17 mouse cellular contexts compared by ENCODE assay signal in genomic region chr10:26780581-26780980, GRCm38 (mm10). TPM values are rescaled to one million over a fixed set of nuclear protein-coding genes. Genes with fewer than 3 reads are reported as not detected.
DNase-seq lines count a peak whose midpoint lies in the region; ATAC-seq lines count a peak whose summit lies in the region.
"Had no signal": no experiment of that assay in that cellular context is flagged by ENCODE, and none has a peak within 500 bp of the region (broad histone marks: within the 10 kb centered on the region; RNA-seq: fewer than 3 reads in every experiment).

No protein-coding gene starts in this region.

- ATAC-seq in kidney, embryonic 15.5 days (replicated peaks; ENCODE audit: low FRiP score) = no peak
- peak; percentile 57 for ATAC-seq in megakaryocyte, adult 5-6 weeks (ENCODE audit: poor library complexity, severe bottlenecking)
- no peak for ATAC-seq in midbrain, embryonic 14.5 days (ENCODE audit: low FRiP score, low TSS enrichment)
- ATAC-seq in inflammation-experienced regulatory T-cells, adult 6 months = no peak

- H3K4me2 ChIP-seq in kidney, embryonic 15.5 days = no peak overlapping the region
- H3K4me2 ChIP-seq in midbrain, embryonic 14.5 days (ENCODE audit: low read length) = no peak overlapping the region
- H3K4me2 ChIP-seq: embryonic facial prominence, embryonic 12.5 days; hindbrain, embryonic 14.5 days had no signal

- 41% methylated on average over 3 of the region's 3 CpGs for WGBS in kidney, embryonic 15.5 days
- 82% methylated on average over 3 of the region's 3 CpGs for WGBS in midbrain, embryonic 14.5 days

- no peaks in the 10 kb centered on the region for H3K27me3 ChIP-seq in kidney, embryonic 15.5 days
- no peaks in the 10 kb centered on the region for H3K27me3 ChIP-seq in midbrain, embryonic 14.5 days (ENCODE audit: control insufficient read depth, insufficient read depth, low read length)
- H3K27me3 ChIP-seq: CH12.LX; embryonic facial prominence, embryonic 12.5 days had no signal

- no peaks in the 10 kb centered on the region for H3K36me3 ChIP-seq in kidney, embryonic 15.5 days
- H3K36me3 ChIP-seq in midbrain, embryonic 14.5 days (ENCODE audit: control insufficient read depth, insufficient read depth, low read length) = no peaks in the 10 kb centered on the region
- H3K36me3 ChIP-seq: embryonic facial prominence, embryonic 12.5 days; forebrain, embryonic 10.5 days had no signal

- H3K9ac ChIP-seq in kidney, embryonic 15.5 days = no peak overlapping the region
- H3K9ac ChIP-seq in midbrain, embryonic 14.5 days (replicated peaks; ENCODE audit: low read length) = no peak overlapping the region
- H3K9ac ChIP-seq: embryonic facial prominence, embryonic 12.5 days; hindbrain, embryonic 14.5 days had no signal

- H3K4me3 ChIP-seq in kidney, embryonic 15.5 days (replicated peaks) = no peak overlapping the region
- H3K4me3 ChIP-seq in midbrain, embryonic 14.5 days (replicated peaks; ENCODE audit: low read depth, low read length) = no peak overlapping the region
- H3K4me3 ChIP-seq: embryonic facial prominence, embryonic 12.5 days; forebrain, embryonic 10.5 days; myocyte had no signal

- peak overlapping the region; percentile 49; the same call in 1 of the 2 replicates for H3K27ac ChIP-seq in kidney, embryonic 15.5 days
- H3K27ac ChIP-seq in midbrain, embryonic 14.5 days (replicated peaks; ENCODE audit: low read depth, low read length) = no peak overlapping the region
- H3K27ac ChIP-seq: embryonic facial prominence, embryonic 12.5 days; forebrain, embryonic 10.5 days; hindbrain, embryonic 14.5 days had no signal

- peaks cover 16% of the 10 kb centered on the region for H3K4me1 ChIP-seq in kidney, embryonic 15.5 days
- H3K4me1 ChIP-seq in midbrain, embryonic 14.5 days (ENCODE audit: control insufficient read depth, insufficient read depth, low read length) = no peaks in the 10 kb centered on the region
- H3K4me1 ChIP-seq: embryonic facial prominence, embryonic 12.5 days; forebrain, embryonic 10.5 days had no signal

- H3K9me3 ChIP-seq in kidney, embryonic 15.5 days (replicated peaks) = no peaks in the 10 kb centered on the region
- no peaks in the 10 kb centered on the region for H3K9me3 ChIP-seq in midbrain, embryonic 14.5 days (ENCODE audit: control insufficient read depth, low read length)
- H3K9me3 ChIP-seq: embryonic facial prominence, embryonic 12.5 days; forebrain, embryonic 10.5 days had no signal

- DNase-seq in kidney, postnatal 25 days = no peak
- DNase-seq in 3T3-L1 (ENCODE audit: low read depth, low spot score) (peak; percentile 21), MEL-GATA-1-ER (ENCODE audit: extremely low read depth, low read depth) (peak; percentile 40)
- no peak for DNase-seq in midbrain, embryonic 14.5 days
- DNase-seq: adrenal gland, adult 8-10 months; cerebellum, postnatal 14 days; kidney, postnatal 36 days; right cerebral cortex, postnatal 4 days; thymus, adult 2 months had no signal

RNA-seq across cellular contexts. Expression of gene Arhgap18, which starts 27.4 kb away (rescaled TPM):
- polyA plus RNA-seq in kidney, embryonic 15.5 days (2015; fragmentation: Nextera tagmentation; extraction: Ambion mirVana) = 41.0 and 45.0 TPM in 2 replicates
- total RNA-seq in megakaryocyte, adult 5-6 weeks (2015) = 20.2 and 21.3 TPM in 2 replicates
- total RNA-seq in megakaryocyte, adult 5-6 weeks (2017) = 25.6 and 27.7 TPM in 2 replicates
- polyA plus RNA-seq in midbrain, embryonic 14.5 days (2014; fragmentation: Nextera tagmentation; extraction: Ambion mirVana) = 14.2 and 15.9 TPM in 2 replicates
- 10 to 100 TPM; 38.9 to 47.6 (median 41.2) TPM for polyA plus RNA-seq in inflammation-experienced regulatory T-cells, adult 6 months (2017; shearing (Covaris generic))

Comparison
In these comparisons a context has a peak if more than half of its experiments do, and no peak if none do; other contexts are left out.
1. DNase-seq: peak in 3T3-L1 (single experiment) and MEL-GATA-1-ER (single experiment); none in kidney, postnatal 25 days (0 of 2) and midbrain, embryonic 14.5 days (single experiment).